Mouse (Mus musculus) limb, embryonic 15.5 days (tissue): ENCODE data around the gene Gm9837. TPM values are rescaled to one million over a fixed set of nuclear protein-coding genes. Genes with fewer than 3 reads are reported as not detected.
"Not testable (repeated sequence)": the region's sequence is repeated elsewhere in the genome, so short reads cannot be mapped to it uniquely, and the experiment has no call there.

Experiments used
- ATAC-seq: fragments of 200-750 bp; cut with Nextera tagmentation; 2 replicates; pipeline ENCODE4 v1.8.0; 2017; ENCODE audit warnings: low read depth, moderate TSS enrichment; ENCODE audit not compliant: insufficient number of reproducible peaks, low FRiP score, low TSS enrichment
- H3K27ac ChIP-seq: fragments of 300-500 bp; sonication (generic); 2 replicates; pipeline ENCODE4 v1.5.1; 2015; ENCODE audit warnings: moderate library complexity, mild to moderate bottlenecking, inconsistent platforms
- H3K27me3 ChIP-seq: fragments of 300-500 bp; sonication (generic); 2 replicates; pipeline ENCODE4 v1.6.1; 2015; ENCODE audit warnings: inconsistent platforms
- H3K36me3 ChIP-seq: fragments of 300-500 bp; sonication (generic); 2 replicates; pipeline ENCODE4 v1.6.1; 2015; ENCODE audit warnings: inconsistent platforms
- H3K4me1 ChIP-seq: fragments of 300-500 bp; sonication (generic); 2 replicates; pipeline ENCODE4 v1.6.1; 2015; ENCODE audit warnings: inconsistent platforms
- H3K4me2 ChIP-seq: fragments of 300-500 bp; sonication (generic); 2 replicates; pipeline ENCODE4 v1.6.1; 2015; ENCODE audit warnings: mild to moderate bottlenecking, inconsistent platforms
- H3K4me3 ChIP-seq: fragments of 300-500 bp; sonication (generic); 2 replicates; pipeline ENCODE4 v1.5.1; 2015; ENCODE audit warnings: mild to moderate bottlenecking, inconsistent platforms
- H3K9ac ChIP-seq: fragments of 300-500 bp; sonication (generic); 2 replicates; pipeline ENCODE4 v1.6.1; 2015; ENCODE audit warnings: inconsistent platforms
- H3K9me3 ChIP-seq: fragments of 300-500 bp; sonication (generic); 2 replicates; pipeline ENCODE4 v1.6.1; 2016; ENCODE audit warnings: inconsistent platforms
- WGBS: fragments of 180-500 bp; shearing (Covaris S2); methylation state at CpG from one replicate; pipeline ENCODE4 v1.1.7; 2015; 5-methylcytosine and 5-hydroxymethylcytosine counted together
- polyA plus RNA-seq: library from polyadenylated mRNA; unstranded; fragments of >200 nt; fragmentation: Nextera tagmentation; extraction: Ambion mirVana; gene quantifications from 2 replicates; pipeline ENCODE4 v1.2.1, GENCODE M21; 2015

Gm9837 gene
- polyA plus RNA-seq, 1 experiment from 2014 or later, result not detected

GRCm38 (mm10) chr11:53428716-53429057 is 41.6 kb downstream of the Gm9837 start:
- Histone ChIP-seq H3K27ac (no peak overlapping the region), H3K4me2 (no peak overlapping the region), H3K36me3 (peaks cover 9% of the 10 kb centered on the region), H3K9me3 (no peaks in the 10 kb centered on the region), H3K27me3 (no peaks in the 10 kb centered on the region), H3K4me3 (no peak overlapping the region), H3K4me1 (peaks cover 20% of the 10 kb centered on the region), H3K9ac (no peak overlapping the region)
- 93% methylated on average over 5 of the region's 5 CpGs for WGBS
- no peak for ATAC-seq

- ATAC-seq, result no peak
- Histone ChIP-seq H3K27ac (no peak overlapping the region), H3K9me3 (no peaks in the 10 kb centered on the region), H3K36me3 (peaks cover 9% of the 10 kb centered on the region), H3K4me1 (peaks cover 20% of the 10 kb centered on the region), H3K27me3 (no peaks in the 10 kb centered on the region), H3K4me2 (no peak overlapping the region), H3K4me3 (no peak overlapping the region), H3K9ac (no peak overlapping the region)
- WGBS, result 87% methylated on average over 3 of the region's 3 CpGs
These were observed 42.1 kb downstream of the Gm9837 start for GRCm38 (mm10) chr11:53427993-53428715.

- not testable (repeated sequence) for H3K4me3 ChIP-seq, H3K4me2 ChIP-seq, H3K9me3 ChIP-seq, H3K27me3 ChIP-seq, H3K36me3 ChIP-seq, H3K27ac ChIP-seq, H3K9ac ChIP-seq, ATAC-seq
- WGBS, result 82% methylated on average over 3 of the region's 3 CpGs
- peaks cover 20% of the 10 kb centered on the region for H3K4me1 ChIP-seq
These were observed 43.4 kb downstream of the Gm9837 start for GRCm38 (mm10) chr11:53426914-53427313.

- peaks cover 18% of the 10 kb centered on the region for H3K36me3 ChIP-seq
- H3K4me3 ChIP-seq, result no peak overlapping the region
- WGBS, result 82% methylated on average over 6 of the region's 6 CpGs
- no peak overlapping the region for H3K27ac ChIP-seq
- ATAC-seq, result no peak
- H3K4me2 ChIP-seq, result no peak overlapping the region
- H3K9me3 ChIP-seq, result no peaks in the 10 kb centered on the region
- H3K27me3 ChIP-seq, result no peaks in the 10 kb centered on the region
- H3K9ac ChIP-seq, result no peak overlapping the region
- H3K4me1 ChIP-seq, result peaks cover 11% of the 10 kb centered on the region
These were observed 44.5 kb downstream of the Gm9837 start for GRCm38 (mm10) chr11:53425711-53426255.

GRCm38 (mm10) chr11:53425251-53425650 is 45.0 kb downstream of the Gm9837 start:
- H3K9me3 ChIP-seq, result no peaks in the 10 kb centered on the region
- no peaks in the 10 kb centered on the region for H3K27me3 ChIP-seq
- 62% methylated on average over 3 of the region's 3 CpGs for WGBS
- ATAC-seq, result no peak
- H3K4me3 ChIP-seq, result no peak overlapping the region
- no peak overlapping the region for H3K27ac ChIP-seq
- H3K9ac ChIP-seq, result no peak overlapping the region
- peaks cover 10% of the 10 kb centered on the region for H3K4me1 ChIP-seq
- no peak overlapping the region for H3K4me2 ChIP-seq
- peaks cover 19% of the 10 kb centered on the region for H3K36me3 ChIP-seq

GRCm38 (mm10) chr11:53424826-53425225 is 45.5 kb downstream of the Gm9837 start:
- Histone ChIP-seq H3K9me3 (no peaks in the 10 kb centered on the region), H3K4me3 (no peak overlapping the region), H3K4me1 (peaks cover 7% of the 10 kb centered on the region), H3K36me3 (peaks cover 24% of the 10 kb centered on the region), H3K27ac (no peak overlapping the region), H3K9ac (no peak overlapping the region), H3K4me2 (no peak overlapping the region), H3K27me3 (no peaks in the 10 kb centered on the region)
- no peak for ATAC-seq
- WGBS, result 73% methylated on average over 2 of the region's 2 CpGs

- H3K4me1 ChIP-seq, result no peaks in the 10 kb centered on the region
- no peak within 1 kb of the TSS for H3K4me2 ChIP-seq
- no peak within 1 kb of the TSS for H3K4me3 ChIP-seq
- 89% methylated on average over 4 of the region's 4 CpGs for WGBS
- no peaks in the 10 kb centered on the region for H3K9me3 ChIP-seq
- H3K27ac ChIP-seq, result no peak within 1 kb of the TSS
- no peak within 1 kb of the TSS for H3K9ac ChIP-seq
- H3K36me3 ChIP-seq, result peaks cover 30% of the 10 kb centered on the region
- ATAC-seq, result no peak
- no peaks in the 10 kb centered on the region for H3K27me3 ChIP-seq
These were observed 47.2 kb downstream of the Gm9837 start, which contains the start of gene Leap2 for GRCm38 (mm10) chr11:53423036-53423435. Leap2 (minus strand) TSS chr11:53423170.

Other genes with a start within 250 kb of the Gm9837 start
- 66.2 and 73.6 TPM in 2 replicates for gene Hspa4, start 170.0 kb downstream of the Gm9837 start, polyA plus RNA-seq
- gene Zcchc10, start 145.8 kb downstream of the Gm9837 start, polyA plus RNA-seq, result 17.8 and 18.4 TPM in 2 replicates
- 38.5 and 50.7 TPM in 2 replicates for gene Aff4, start 119.6 kb downstream of the Gm9837 start, polyA plus RNA-seq
- gene Leap2, start 47.3 kb downstream of the Gm9837 start, polyA plus RNA-seq, result not detected in 2 replicates
- 477 and 501 TPM in 2 replicates for gene Uqcrq, start 39.6 kb downstream of the Gm9837 start, polyA plus RNA-seq
- gene Gdf9, start 39.5 kb downstream of the Gm9837 start, polyA plus RNA-seq, result 2.6 and 2.8 TPM in 2 replicates
- 0.10 TPM in 2 replicates for gene Gm10447, start 13.4 kb downstream of the Gm9837 start, polyA plus RNA-seq
- gene Shroom1, start 13.3 kb downstream of the Gm9837 start, polyA plus RNA-seq, result 4.4 and 4.6 TPM in 2 replicates
- not detected in 2 replicates for gene Gm9945, start 9.7 kb upstream of the Gm9837 start, polyA plus RNA-seq
- 0.21 and 0.28 TPM in 2 replicates for gene Sowaha, start 9.8 kb upstream of the Gm9837 start, polyA plus RNA-seq
- gene Sept8, start 48.8 kb upstream of the Gm9837 start, polyA plus RNA-seq, result 54.9 and 55.4 TPM in 2 replicates
- gene Kif3a, start 96.9 kb upstream of the Gm9837 start, polyA plus RNA-seq, result 69.2 and 82.2 TPM in 2 replicates
- 1.8 and 2.6 TPM in 2 replicates for gene Il4, start 148.2 kb upstream of the Gm9837 start, polyA plus RNA-seq
- not detected in 2 replicates for gene Il13, start 164.2 kb upstream of the Gm9837 start, polyA plus RNA-seq
- 26.0 and 28.0 TPM in 2 replicates for gene Rad50, start 236.8 kb upstream of the Gm9837 start, polyA plus RNA-seq